Comparison of ENCODE assay signal across 10 mouse cellular contexts in the genomic region with DNA sequence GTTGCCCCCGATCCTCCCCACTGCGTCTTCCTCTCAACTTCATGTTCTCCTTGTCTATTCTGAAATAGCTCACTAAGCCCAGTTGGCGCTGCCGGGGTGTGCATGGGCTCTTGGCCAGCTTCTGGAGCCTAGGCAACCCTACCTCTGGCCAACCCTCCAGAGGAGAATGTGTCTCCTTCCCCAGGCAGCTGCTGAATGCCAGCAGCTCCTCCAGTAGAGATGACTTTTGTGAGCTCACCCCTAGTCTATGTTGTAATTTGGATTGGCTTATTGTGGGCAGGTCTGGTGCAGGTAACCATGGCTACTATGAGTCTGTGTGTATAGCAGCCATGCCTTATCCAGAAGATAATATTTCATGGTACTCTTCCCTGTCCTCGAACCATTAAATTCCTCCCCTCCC.
DNase-seq lines count a peak whose midpoint lies in the region; ATAC-seq lines count a peak whose summit lies in the region.
"Had no signal": no experiment of that assay in that cellular context is flagged by ENCODE, and none has a peak within 500 bp of the region (broad histone marks: within the 10 kb centered on the region; RNA-seq: fewer than 3 reads in every experiment).

No protein-coding gene starts in this region.

- H3K4me1 ChIP-seq in heart, embryonic 11.5 days (ENCODE audit: control insufficient read depth, insufficient read depth, low read length): no peaks in the 10 kb centered on the region
- H3K4me1 ChIP-seq in neural tube, embryonic 15.5 days: peaks cover 32% of the 10 kb centered on the region

- no peak overlapping the region for H3K4me3 ChIP-seq in heart, embryonic 11.5 days (ENCODE audit: low read depth, low read length)
- H3K4me3 ChIP-seq in neural tube, embryonic 15.5 days (replicated peaks): no peak overlapping the region

- ATAC-seq in heart, embryonic 11.5 days (replicated peaks; ENCODE audit: insufficient number of reproducible peaks, low FRiP score, low TSS enrichment): no peak
- peak; percentile 62; the same call in 1 of the 2 replicates for ATAC-seq in neural tube, embryonic 15.5 days (ENCODE audit: low FRiP score)

- no peak overlapping the region for H3K9ac ChIP-seq in heart, embryonic 11.5 days (ENCODE audit: low read depth, low read length)
- no peak overlapping the region for H3K9ac ChIP-seq in neural tube, embryonic 15.5 days (replicated peaks)

- peaks cover 7% of the 10 kb centered on the region for H3K36me3 ChIP-seq in heart, embryonic 11.5 days (ENCODE audit: control insufficient read depth, insufficient read depth, low read length)
- H3K36me3 ChIP-seq in neural tube, embryonic 15.5 days: no peaks in the 10 kb centered on the region; the same call in 1 of the 2 replicates

- no peaks in the 10 kb centered on the region for H3K9me3 ChIP-seq in heart, embryonic 11.5 days (replicated peaks; ENCODE audit: control insufficient read depth, low read length)
- no peaks in the 10 kb centered on the region for H3K9me3 ChIP-seq in neural tube, embryonic 15.5 days (replicated peaks)

- H3K27ac ChIP-seq in heart, embryonic 11.5 days (ENCODE audit: low read depth, low read length): no peak overlapping the region
- 0 out of 2 replicates have a peak overlapping the region, but pooled peaks have one; percentile 37 for H3K27ac ChIP-seq in neural tube, embryonic 15.5 days (replicated peaks)
- H3K27ac ChIP-seq: macrophage had no signal

- peak; percentile 97 for DNase-seq in heart, adult 11 months
- peak; percentile 71 for DNase-seq in adrenal gland, postnatal 14 days
- peak; percentile 78 to 87 for DNase-seq in gastrocnemius, adult 8-10 months (ENCODE audit: low spot score in 2 of 2)
- DNase-seq in layer of hippocampus, postnatal 36 days: peak; percentile 64 to 70
- DNase-seq in spleen, adult 12 weeks (ENCODE audit: low spot score): no peak
- DNase-seq in spleen, postnatal 36 days (ENCODE audit: low spot score in 2 of 2): no peak

- no peak overlapping the region for H3K4me2 ChIP-seq in heart, embryonic 11.5 days
- H3K4me2 ChIP-seq in neural tube, embryonic 15.5 days: no peak overlapping the region

- H3K27me3 ChIP-seq in heart, embryonic 11.5 days (ENCODE audit: control insufficient read depth, insufficient read depth, low read length): no peaks in the 10 kb centered on the region
- no peaks in the 10 kb centered on the region for H3K27me3 ChIP-seq in neural tube, embryonic 15.5 days (replicated peaks)
- H3K27me3 ChIP-seq: CH12.LX had no signal

- 88% methylated on average over 5 of the region's 5 CpGs for WGBS in heart, embryonic 11.5 days (ENCODE audit: insufficient replicate concordance)
- 78% methylated on average over 5 of the region's 5 CpGs for WGBS in neural tube, embryonic 15.5 days

Comparison
In these comparisons a context has a peak if more than half of its experiments do, and no peak if none do; other contexts are left out.
1. DNase-seq: peak in heart, adult 11 months (single experiment), adrenal gland, postnatal 14 days (single experiment), gastrocnemius, adult 8-10 months (2 of 2) and layer of hippocampus, postnatal 36 days (2 of 2); none in spleen, adult 12 weeks (single experiment) and spleen, postnatal 36 days (0 of 2).